Mouse (Mus musculus): ENCODE results near the gene Sars. TPM values are rescaled to one million over a fixed set of nuclear protein-coding genes. Genes with fewer than 3 reads are reported as not detected.

Sars gene
- polyA plus RNA-seq (2012; rRNA removed) (52.4 and 80.2 TPM in 2 replicates), polyA plus RNA-seq (2014; fragmentation: Nextera tagmentation; extraction: Ambion mirVana) (108 and 118 TPM in 2 replicates)

DNA sequence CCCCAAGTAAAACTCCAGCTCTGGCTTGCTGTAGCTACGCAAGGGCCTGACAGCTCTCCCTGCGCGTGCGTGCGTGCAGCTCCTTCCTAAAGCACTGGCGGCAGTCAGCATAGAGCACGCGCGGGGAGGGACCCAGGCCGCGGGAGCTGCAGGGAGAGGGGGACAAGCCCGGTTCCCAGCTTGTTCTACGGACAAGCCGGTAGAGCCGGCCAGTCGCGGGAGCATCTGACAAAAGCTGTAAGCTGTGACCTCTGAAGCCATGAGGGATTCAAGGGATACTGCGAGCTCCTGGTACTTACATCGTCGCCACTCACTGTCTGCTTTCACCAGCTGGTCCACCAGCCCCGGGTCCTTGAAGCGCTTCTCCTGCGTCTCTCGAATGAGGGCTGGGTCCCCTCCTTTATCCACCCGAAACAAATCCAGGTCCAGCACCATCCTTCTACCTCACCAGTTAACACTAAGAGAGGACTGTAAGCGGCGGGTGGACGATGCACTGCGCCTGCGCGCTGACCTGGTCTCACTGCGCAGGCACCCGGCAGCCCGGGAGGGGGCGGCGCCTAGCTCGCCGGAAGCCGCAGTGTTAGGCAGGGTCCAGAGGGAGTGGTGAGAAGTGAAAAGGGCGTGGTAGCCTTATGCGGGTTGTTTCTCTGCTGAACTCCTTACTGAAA lies at the start of gene Sars:
Gene Sars, minus strand, starts transcription at position 512 of the 668 bp plus-strand sequence.
- H3K4me3 ChIP-seq (replicated peaks; ENCODE audit: low read length), result peak within 1 kb of the TSS; percentile 88
- H3K4me1 ChIP-seq (ENCODE audit: control insufficient read depth, insufficient read depth, low read length), result peaks cover 17% of the 10 kb centered on the region
- H3K27ac ChIP-seq (replicated peaks; ENCODE audit: low read depth, low read length), result peak within 1 kb of the TSS; percentile 85
- no peaks in the 10 kb centered on the region for H3K27me3 ChIP-seq (ENCODE audit: control insufficient read depth, insufficient read depth, low read length)
- peak; percentile 21; the same call in 1 of the 2 replicates for TF ChIP-seq POLR2A (IDR thresholded peaks at IDR 0.05; ENCODE audit: borderline replicate concordance, extremely low read depth, insufficient read depth, insufficient read length)
- no peaks in the 10 kb centered on the region for H3K9me3 ChIP-seq (ENCODE audit: control insufficient read depth, low read length)
- ATAC-seq (ENCODE audit: low FRiP score, low read depth) (peak; percentile 97), DNase-seq (ENCODE audit: low spot score) (peak; percentile 95)
- peak within 1 kb of the TSS; percentile 77 for H3K9ac ChIP-seq (ENCODE audit: low read depth, low read length, severe bottlenecking)
- WGBS, result under 1% methylated on average over 41 of the region's 41 CpGs
- H3K36me3 ChIP-seq (ENCODE audit: control insufficient read depth, insufficient read depth, low read length), result no peaks in the 10 kb centered on the region
- H3K4me2 ChIP-seq (replicated peaks; ENCODE audit: low read depth, low read length, severe bottlenecking), result peak within 1 kb of the TSS; percentile 75

- no peak for ATAC-seq (ENCODE audit: low FRiP score, low read depth)
- 42% methylated on average over 3 of the region's 3 CpGs for WGBS
- H3K9me3 ChIP-seq (ENCODE audit: control insufficient read depth, low read length), result no peaks in the 10 kb centered on the region
- H3K4me3 ChIP-seq (replicated peaks; ENCODE audit: low read length), result no peak overlapping the region
- no peaks in the 10 kb centered on the region for H3K27me3 ChIP-seq (ENCODE audit: control insufficient read depth, insufficient read depth, low read length)
- no peak overlapping the region for H3K4me2 ChIP-seq (replicated peaks; ENCODE audit: low read depth, low read length, severe bottlenecking)
- no peak for TF ChIP-seq POLR2A (IDR thresholded peaks at IDR 0.05; ENCODE audit: borderline replicate concordance, extremely low read depth, insufficient read depth, insufficient read length)
- no peak overlapping the region for H3K27ac ChIP-seq (replicated peaks; ENCODE audit: low read depth, low read length)
- no peak for DNase-seq (ENCODE audit: low spot score)
- H3K9ac ChIP-seq (ENCODE audit: low read depth, low read length, severe bottlenecking), result no peak overlapping the region
- H3K36me3 ChIP-seq (ENCODE audit: control insufficient read depth, insufficient read depth, low read length), result no peaks in the 10 kb centered on the region
- H3K4me1 ChIP-seq (ENCODE audit: control insufficient read depth, insufficient read depth, low read length), result no peaks in the 10 kb centered on the region
These were observed 45.0 kb upstream of the Sars start for GRCm38 (mm10) chr3:108489968-108490367.

DNA sequence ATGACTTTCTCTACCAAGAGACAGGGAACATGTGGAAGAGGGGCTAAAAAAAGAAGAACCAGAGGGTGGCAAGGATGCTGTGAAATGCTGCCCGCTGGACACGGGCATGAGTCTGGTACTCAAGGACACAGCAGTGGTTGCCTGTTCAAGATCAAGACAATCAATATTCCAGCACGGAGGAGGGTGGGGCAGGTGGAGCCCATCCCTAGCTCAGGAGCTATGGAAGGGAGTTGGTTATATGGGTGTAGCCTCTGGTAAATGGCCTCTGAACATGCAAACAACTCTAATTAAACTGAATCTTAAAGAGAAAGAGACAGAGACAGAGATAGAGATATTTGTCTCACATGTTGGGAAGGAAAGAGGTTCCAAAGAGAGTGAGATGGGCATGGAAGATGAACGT lies 39.7 kb upstream of the Sars start:
- Histone ChIP-seq H3K4me2 (replicated peaks; ENCODE audit: low read depth, low read length, severe bottlenecking) (no peak overlapping the region), H3K4me3 (replicated peaks; ENCODE audit: low read length) (no peak overlapping the region), H3K27me3 (ENCODE audit: control insufficient read depth, insufficient read depth, low read length) (no peaks in the 10 kb centered on the region), H3K36me3 (ENCODE audit: control insufficient read depth, insufficient read depth, low read length) (no peaks in the 10 kb centered on the region), H3K4me1 (ENCODE audit: control insufficient read depth, insufficient read depth, low read length) (0 out of 2 replicates have a peak, but pooled peaks cover 4% of the 10 kb centered on the region), H3K27ac (replicated peaks; ENCODE audit: low read depth, low read length) (no peak overlapping the region), H3K9ac (ENCODE audit: low read depth, low read length, severe bottlenecking) (no peak overlapping the region), H3K9me3 (ENCODE audit: control insufficient read depth, low read length) (no peaks in the 10 kb centered on the region)
- DNase-seq (ENCODE audit: low spot score), result no peak
- WGBS, result 89% methylated on average over 4 of the region's 4 CpGs
- TF ChIP-seq POLR2A (IDR thresholded peaks at IDR 0.05; ENCODE audit: borderline replicate concordance, extremely low read depth, insufficient read depth, insufficient read length), result no peak
- no peak for ATAC-seq (ENCODE audit: low FRiP score, low read depth)

DNA sequence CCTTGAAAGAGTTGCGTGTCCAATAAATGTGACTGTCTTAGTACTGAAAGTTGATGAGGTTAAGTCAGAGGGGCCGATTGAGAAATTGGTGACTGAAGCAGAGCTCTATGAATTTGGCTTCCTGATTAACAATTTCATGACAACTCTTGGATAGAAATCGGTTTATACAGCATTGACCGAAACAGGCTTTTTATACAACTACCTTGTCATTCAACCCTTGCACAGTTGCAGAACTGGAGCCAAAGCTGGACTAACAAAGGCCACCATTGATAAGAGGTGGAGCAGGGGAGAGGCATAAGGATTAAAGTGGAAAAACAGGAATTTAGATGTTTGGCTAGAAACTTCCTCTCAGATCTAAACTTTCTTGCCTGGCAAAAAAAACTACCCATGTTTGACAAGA lies 33.8 kb upstream of the Sars start:
- Histone ChIP-seq H3K27me3 (ENCODE audit: control insufficient read depth, insufficient read depth, low read length) (no peaks in the 10 kb centered on the region), H3K4me1 (ENCODE audit: control insufficient read depth, insufficient read depth, low read length) (peaks cover 13% of the 10 kb centered on the region), H3K27ac (replicated peaks; ENCODE audit: low read depth, low read length) (no peak overlapping the region), H3K4me2 (replicated peaks; ENCODE audit: low read depth, low read length, severe bottlenecking) (no peak overlapping the region), H3K36me3 (ENCODE audit: control insufficient read depth, insufficient read depth, low read length) (no peaks in the 10 kb centered on the region), H3K9me3 (ENCODE audit: control insufficient read depth, low read length) (no peaks in the 10 kb centered on the region), H3K9ac (ENCODE audit: low read depth, low read length, severe bottlenecking) (no peak overlapping the region), H3K4me3 (replicated peaks; ENCODE audit: low read length) (no peak overlapping the region)
- DNase-seq (ENCODE audit: low spot score) (no peak), ATAC-seq (ENCODE audit: low FRiP score, low read depth) (no peak)
- no peak for TF ChIP-seq POLR2A (IDR thresholded peaks at IDR 0.05; ENCODE audit: borderline replicate concordance, extremely low read depth, insufficient read depth, insufficient read length)
- WGBS, result 79% methylated on average over 4 of the region's 4 CpGs

- Histone ChIP-seq H3K4me1 (ENCODE audit: control insufficient read depth, insufficient read depth, low read length) (peaks cover 13% of the 10 kb centered on the region), H3K27ac (replicated peaks; ENCODE audit: low read depth, low read length) (peak overlapping the region; percentile 7; the same call in 1 of the 2 replicates), H3K36me3 (ENCODE audit: control insufficient read depth, insufficient read depth, low read length) (no peaks in the 10 kb centered on the region), H3K4me2 (replicated peaks; ENCODE audit: low read depth, low read length, severe bottlenecking) (0 out of 2 replicates have a peak overlapping the region, but pooled peaks have one; percentile 8), H3K4me3 (replicated peaks; ENCODE audit: low read length) (no peak overlapping the region), H3K9ac (ENCODE audit: low read depth, low read length, severe bottlenecking) (no peak overlapping the region), H3K9me3 (ENCODE audit: control insufficient read depth, low read length) (no peaks in the 10 kb centered on the region), H3K27me3 (ENCODE audit: control insufficient read depth, insufficient read depth, low read length) (no peaks in the 10 kb centered on the region)
- WGBS, result 42% methylated on average over 14 of the region's 14 CpGs
- DNase-seq (ENCODE audit: low spot score) (peak; percentile 77), ATAC-seq (ENCODE audit: low FRiP score, low read depth) (no peak)
- no peak for TF ChIP-seq POLR2A (IDR thresholded peaks at IDR 0.05; ENCODE audit: borderline replicate concordance, extremely low read depth, insufficient read depth, insufficient read length)
These were observed 32.0 kb upstream of the Sars start for GRCm38 (mm10) chr3:108476761-108477619.
